Mouse (Mus musculus): ENCODE data around the gene Fhl1.

Gene Fhl1

DNA sequence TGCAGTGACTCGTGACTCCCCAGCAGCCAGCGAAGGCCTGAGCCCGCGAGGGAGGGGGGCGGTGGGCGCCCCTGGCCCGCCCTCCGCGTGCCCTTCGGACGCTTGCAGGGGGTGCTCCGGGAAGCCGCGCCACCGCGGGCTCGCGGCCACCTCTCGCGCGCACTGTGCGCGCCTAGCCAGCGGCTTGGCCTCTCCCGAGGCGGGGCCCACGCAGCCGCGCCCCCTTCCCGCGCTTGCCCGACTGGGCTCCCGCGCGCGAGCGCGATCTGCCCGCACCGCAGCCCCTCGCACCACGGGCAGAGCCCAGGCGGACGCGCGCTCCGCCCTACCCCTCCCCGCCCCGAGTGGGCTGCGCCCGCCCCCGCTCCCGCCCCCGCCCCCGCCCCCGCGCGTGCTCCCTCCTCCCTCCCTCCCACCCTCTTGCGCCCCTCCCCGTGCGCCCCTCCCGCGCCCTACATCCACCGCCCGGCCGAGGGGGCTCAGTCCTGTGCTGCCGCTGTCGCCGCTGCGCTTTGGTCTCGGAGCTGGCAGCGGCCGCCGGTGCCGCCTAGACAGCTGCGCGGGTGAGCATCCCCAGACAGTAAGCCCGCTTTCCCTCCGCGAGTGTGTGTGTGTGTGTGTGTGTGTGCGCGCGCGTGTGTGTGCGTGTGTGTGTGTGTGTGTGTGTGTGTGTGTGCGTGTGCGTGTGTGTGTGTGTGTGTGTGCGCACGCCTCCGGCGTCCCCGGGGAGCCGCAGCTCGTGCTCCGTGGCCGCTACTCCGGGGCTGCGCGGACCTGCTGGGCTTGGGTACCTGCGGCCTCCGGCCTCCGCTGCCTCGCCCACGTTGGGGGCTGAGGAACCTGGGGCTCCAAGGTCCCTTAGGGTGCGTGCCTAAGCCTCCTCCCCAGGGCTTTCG, at the start of gene Fhl1:
TSS of gene Fhl1 (plus strand) at position 482 of the 896 bp plus-strand sequence.
- DNase-seq (ENCODE audit: low spot score in 2 of 2) = peak; percentile 75 to 79

GRCm38 (mm10) chrX:56682156-56682720, 49.3 kb upstream of the Fhl1 start:
- DNase-seq (ENCODE audit: low spot score in 2 of 2) = no peak

DNA sequence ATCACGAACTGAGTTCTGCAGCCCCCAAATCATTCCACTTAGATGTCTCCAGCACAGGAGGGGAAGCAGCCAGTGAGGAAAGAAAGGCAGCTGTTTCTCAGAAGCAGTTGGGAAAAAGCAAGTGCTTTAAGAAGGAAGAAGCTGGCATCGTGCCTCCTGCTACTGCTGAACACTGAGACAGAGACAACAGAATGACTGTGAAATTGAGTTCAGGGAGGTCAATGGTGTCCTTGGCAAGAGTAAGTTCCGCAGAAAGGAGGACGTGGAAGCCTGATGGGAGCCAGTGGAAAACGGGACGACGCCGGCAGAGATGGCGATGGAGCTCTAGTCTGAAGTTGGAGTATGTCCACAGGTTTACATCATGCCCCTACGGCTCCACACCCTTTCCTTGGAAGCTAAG, 48.1 kb upstream of the Fhl1 start:
- DNase-seq (ENCODE audit: low spot score in 2 of 2) = peak; percentile 38 to 43

DNA sequence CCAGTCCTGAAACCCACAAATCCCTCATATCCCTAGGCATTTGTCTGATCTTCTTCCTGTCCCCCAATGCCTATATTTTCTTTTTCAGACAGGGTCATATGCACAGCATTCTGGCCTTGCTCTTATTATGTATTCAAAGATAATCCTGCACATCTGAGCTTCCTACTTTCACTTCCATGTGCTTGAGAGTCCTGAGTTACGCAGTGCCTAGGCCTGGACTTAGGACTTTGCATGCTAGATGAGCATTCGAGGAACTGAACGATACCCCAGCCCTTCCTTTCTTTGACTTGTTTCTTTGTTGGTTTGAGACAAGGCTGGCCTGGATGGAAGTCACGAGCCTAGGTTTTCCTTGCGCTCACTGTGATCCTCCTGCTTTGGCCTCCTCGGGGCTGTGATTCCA, 39.0 kb upstream of the Fhl1 start:
- no peak for DNase-seq (ENCODE audit: low spot score in 2 of 2)

DNA sequence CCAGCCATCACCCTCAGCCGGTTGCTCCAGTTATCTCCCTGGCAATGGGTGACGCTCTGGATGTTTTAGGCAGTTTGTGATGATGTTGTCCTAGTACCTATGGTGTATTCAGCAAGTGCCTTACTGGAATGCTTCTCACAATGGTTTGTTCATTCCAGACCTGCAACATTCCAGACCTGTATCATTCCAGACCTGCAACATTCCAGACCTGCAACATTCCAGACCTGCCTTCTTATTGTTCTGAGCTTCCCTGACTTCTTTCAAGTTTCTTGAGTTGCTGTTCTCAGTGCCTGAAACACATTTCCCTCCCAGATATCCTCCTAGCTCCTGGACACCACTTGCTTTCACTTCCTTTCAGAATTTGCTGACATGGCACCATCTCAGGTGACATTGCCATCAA, 37.0 kb upstream of the Fhl1 start:
- no peak for DNase-seq (ENCODE audit: low spot score in 2 of 2)

DNA sequence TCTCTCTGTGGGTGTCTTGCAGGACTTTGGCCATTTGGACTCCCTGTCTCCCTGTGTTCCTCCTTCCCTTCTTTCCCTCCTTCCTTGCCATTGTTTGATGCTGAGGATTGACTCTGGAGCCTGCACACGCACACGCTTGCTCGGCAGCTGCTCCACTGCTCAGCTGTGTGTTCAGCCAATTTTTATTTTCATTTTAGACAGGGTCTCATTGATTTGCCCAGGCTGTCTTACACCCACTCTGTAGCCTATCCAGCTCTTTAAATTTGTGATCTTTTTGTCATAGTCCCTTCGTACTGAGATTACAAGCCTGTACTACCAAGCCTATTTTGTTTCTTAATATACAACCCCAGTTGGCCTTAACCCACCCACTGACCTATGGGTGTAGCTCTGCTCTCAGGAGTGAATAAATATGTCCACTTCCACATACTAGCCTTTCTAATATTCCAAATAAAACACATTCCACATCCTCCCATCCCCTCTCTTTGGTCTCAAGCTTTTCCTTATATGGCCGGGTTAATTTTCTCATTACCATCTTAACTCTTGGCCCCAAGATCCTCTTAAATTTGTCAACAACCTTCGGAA, 34.3 kb upstream of the Fhl1 start:
- no peak for DNase-seq (ENCODE audit: low spot score in 2 of 2)

DNA sequence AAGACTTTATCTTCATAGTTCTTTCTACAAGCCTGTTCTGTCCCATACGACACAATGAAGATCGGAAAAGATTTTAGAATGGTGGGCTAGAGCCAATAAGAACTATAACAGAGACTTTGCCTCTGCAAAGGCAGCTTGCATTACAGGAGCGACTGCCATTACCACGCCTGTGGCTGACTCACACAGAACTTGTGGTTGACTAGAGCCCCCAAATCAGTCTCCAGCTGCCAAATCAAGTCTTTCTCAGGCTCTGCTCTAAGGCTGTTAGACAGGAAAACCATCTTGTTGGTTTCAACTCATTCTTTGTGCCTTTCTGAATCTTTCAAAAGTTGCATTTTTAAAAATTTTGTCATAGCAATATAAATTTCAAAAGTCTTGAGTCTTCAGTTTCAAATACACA, 33.7 kb upstream of the Fhl1 start:
- no peak for DNase-seq (ENCODE audit: low spot score in 2 of 2)

DNA sequence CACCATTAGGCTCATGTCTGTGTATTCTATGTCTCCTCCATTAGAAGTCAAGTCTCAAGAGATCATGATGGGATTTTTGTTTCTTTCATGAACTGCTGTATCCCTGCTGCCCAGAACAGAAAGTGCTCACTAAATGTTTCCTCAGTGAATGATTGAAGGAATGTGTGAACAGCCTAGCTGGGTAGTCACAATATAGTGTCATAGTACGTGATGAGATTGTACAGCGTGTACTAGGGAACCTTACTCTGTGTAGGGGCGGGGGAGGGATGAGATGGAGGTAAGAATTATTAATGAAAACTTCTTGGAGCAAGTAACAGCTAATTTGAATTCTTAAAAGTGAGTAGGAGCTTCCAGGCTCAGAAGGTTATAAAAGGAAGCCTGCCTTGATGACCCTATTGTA, 30.3 kb upstream of the Fhl1 start:
- no peak for DNase-seq (ENCODE audit: low spot score in 2 of 2)

- no peak for DNase-seq (ENCODE audit: low spot score in 2 of 2)
Measured at GRCm38 (mm10) chrX:56703965-56704562, 27.5 kb upstream of the Fhl1 start.

GRCm38 (mm10) chrX:56708592-56709370, 22.8 kb upstream of the Fhl1 start:
- no peak for DNase-seq (ENCODE audit: low spot score in 2 of 2)

GRCm38 (mm10) chrX:56710522-56710921, 21.1 kb upstream of the Fhl1 start:
- DNase-seq (ENCODE audit: low spot score in 2 of 2) = no peak

DNA sequence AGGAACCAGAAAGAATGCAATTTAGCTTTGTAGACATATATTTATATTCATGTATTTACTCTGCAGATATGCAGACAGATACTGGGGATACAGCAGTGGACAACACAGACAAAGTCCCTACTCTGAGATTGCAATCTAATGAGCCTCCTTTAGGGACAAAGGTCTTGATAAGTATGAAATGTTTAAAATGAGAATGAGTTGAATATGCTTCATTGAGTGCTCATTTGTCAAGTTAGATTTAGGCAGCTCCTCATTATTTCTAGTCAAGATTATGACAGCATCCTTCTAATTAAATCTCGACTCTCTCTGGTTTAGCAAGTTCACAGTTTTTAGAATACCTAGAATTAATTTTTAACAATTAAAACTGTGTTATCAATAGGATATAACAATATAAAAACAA, 18.9 kb upstream of the Fhl1 start:
- DNase-seq (ENCODE audit: low spot score in 2 of 2) = no peak

GRCm38 (mm10) chrX:56722559-56722958, 9.0 kb upstream of the Fhl1 start:
- no peak for DNase-seq (ENCODE audit: low spot score in 2 of 2)

- DNase-seq (ENCODE audit: low spot score in 2 of 2) = no peak
Measured at GRCm38 (mm10) chrX:56728507-56728906, 3.1 kb upstream of the Fhl1 start.

GRCm38 (mm10) chrX:56730828-56731305, 720 bp upstream of the Fhl1 start:
- no peak for DNase-seq (ENCODE audit: low spot score in 2 of 2)

GRCm38 (mm10) chrX:56732401-56732800, 814 bp downstream of the Fhl1 start:
- no peak for DNase-seq (ENCODE audit: low spot score in 2 of 2)

- peak in 1 of 2 experiments; percentile 30 for DNase-seq (ENCODE audit: low spot score in 2 of 2)
Measured at GRCm38 (mm10) chrX:56734436-56734835, 2.8 kb downstream of the Fhl1 start.

DNA sequence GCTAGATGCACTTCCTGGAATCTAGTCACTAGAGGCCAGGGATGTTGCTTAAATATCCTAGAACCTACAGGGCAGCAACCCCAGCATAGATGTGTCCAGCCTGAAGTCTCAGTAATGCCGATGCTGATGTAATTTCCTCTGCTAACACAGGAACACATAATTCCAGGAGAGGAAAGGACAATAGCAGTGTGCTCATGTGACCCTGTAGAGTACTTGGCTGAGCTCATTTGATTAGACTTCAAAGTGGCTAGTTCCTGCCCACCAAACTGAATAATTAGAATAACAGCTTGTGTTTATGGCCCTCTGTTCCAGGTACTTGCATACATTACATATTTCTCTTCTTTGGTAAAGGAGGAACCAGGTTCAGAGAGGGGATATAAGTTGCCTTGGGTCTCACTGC, 4.6 kb downstream of the Fhl1 start:
- peak in 1 of 2 experiments; percentile 44 for DNase-seq (ENCODE audit: low spot score in 2 of 2)

DNA sequence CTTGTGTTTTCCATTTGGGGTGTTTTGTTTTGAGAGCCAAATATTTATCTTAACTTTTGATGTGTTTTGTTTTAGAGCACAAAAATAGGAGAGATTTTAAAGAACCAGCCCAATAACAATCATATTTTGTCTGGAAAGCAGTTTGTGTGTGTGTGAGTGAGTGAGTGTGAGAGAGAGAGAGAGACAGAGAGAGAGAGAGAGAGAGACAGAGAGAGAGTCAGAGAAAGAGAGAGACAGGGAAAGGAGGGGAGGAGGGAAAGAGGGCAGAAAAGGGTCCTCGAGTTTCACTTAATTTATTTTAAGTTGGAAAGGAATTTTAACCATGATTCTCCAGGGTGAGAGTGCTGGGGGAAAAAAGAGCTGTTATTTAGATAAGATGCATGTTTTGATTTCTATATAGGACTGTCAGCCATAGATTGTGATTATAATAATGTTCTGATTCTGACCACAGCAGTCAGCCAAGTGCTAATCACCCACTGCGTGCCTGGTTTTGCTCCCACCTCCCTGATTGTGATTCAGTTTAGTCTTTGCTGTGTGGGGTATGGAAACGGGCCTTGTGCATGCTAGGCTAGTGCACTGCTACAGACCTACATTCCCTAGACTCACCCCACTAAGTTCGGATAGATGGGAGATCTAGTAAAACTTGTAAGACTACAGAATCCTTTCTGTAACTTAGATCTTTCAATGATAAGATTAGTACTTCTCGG, 6.4 kb downstream of the Fhl1 start:
- DNase-seq (ENCODE audit: low spot score in 2 of 2) = no peak

DNA sequence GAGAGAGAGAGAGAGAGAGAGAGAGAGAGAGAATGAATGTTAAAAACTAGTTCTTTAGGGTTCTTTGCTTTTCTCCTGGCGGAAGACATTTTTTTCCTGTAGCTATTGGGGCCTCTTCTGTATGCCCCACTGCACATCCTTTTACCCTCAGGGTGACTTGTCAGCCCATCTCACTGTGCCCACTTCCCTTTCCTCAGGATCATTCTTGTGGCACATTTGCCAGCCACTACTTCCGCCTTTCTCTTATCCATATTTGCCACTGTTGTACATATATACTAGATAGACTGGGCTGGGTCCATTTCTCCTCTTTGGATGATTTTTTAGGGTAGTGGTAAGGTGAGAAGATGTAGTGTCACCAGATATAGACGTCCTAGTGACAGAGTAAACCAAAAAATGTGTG, 9.8 kb downstream of the Fhl1 start:
- no peak for DNase-seq (ENCODE audit: low spot score in 2 of 2)

GRCm38 (mm10) chrX:56751536-56751935, 19.9 kb downstream of the Fhl1 start:
- DNase-seq (ENCODE audit: low spot score in 2 of 2) = no peak

Data from heart, adult 9 months (tissue).